Mouse (Mus musculus) testis, adult 10 weeks (tissue): ENCODE data around the gene Gm16427. TPM values are rescaled to one million over a fixed set of nuclear protein-coding genes. Genes with fewer than 3 reads are reported as not detected.

Experiments used
- polyA plus RNA-seq: library from polyadenylated mRNA; stranded (reverse); fragments of 350-450 nt; fragmentation: Illumina TruSeq; extraction: RNeasy Lipid Tissue Mini Kit (QIAGEN cat#74804); gene quantifications from one replicate; pipeline ENCODE4 v1.2.3, GENCODE M21; 2014; ENCODE audit warnings: low read depth, low replicate concordance

Gene Gm16427
- polyA plus RNA-seq: not detected

GRCm38 (mm10) chr5:93540100-93540499 lies at the start of gene Gm16427:
Gene Gm16427, minus strand, starts transcription at chr5:93540200.

Other genes starting within 250 kb of the Gm16427 start
- not detected for gene C87414, start 131.4 kb upstream of the Gm16427 start, polyA plus RNA-seq